Mouse (Mus musculus): ENCODE measurements at regions not wholly inside any gene's neighbourhood (a gene's known extent, or its start where the extent isn't known, plus 50 kb on each side); places are given as distances from the start of the nearest gene placed in this dataset.

DNA sequence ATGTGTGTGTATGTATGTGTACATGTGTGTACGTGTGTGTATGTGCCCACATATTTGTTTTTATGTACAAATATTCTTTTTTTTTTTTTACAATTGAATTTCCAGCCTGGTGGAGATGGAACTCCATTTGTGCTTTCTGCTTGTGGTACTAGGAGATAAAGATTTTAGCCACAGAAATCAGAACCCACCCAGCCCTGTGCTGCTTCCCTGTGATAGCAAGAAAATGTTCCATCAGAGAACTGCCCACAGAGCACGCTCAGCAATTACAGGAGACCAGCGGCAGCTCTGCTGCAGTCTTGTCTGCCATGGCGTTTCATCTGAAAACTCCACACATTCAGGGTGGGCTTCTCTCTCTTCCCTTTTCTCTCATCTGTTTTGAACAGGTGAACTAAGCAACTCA lies 118.7 kb upstream of the L3mbtl4 start:
- Histone ChIP-seq H3K4me3 (ENCODE audit: insufficient read depth, low read length) (no peak overlapping the region), H3K27ac (ENCODE audit: insufficient read depth, low read length) (no peak overlapping the region)
- TF ChIP-seq POLR2A (IDR thresholded peaks at IDR 0.05; ENCODE audit: extremely low read depth, insufficient read depth, low read length) (no peak), CTCF (IDR thresholded peaks at IDR 0.05; ENCODE audit: extremely low read depth, insufficient read depth, low read length) (no peak)

GRCm38 (mm10) chr17:68158172-68158651 lies 115.4 kb upstream of the L3mbtl4 start:
- no peak overlapping the region for H3K27ac ChIP-seq (ENCODE audit: insufficient read depth, low read length)
- 0 out of 2 replicates have a peak, but pooled peaks cover 2% of the 10 kb centered on the region for H3K4me1 ChIP-seq (ENCODE audit: control insufficient read depth, insufficient read depth, low read length)
- TF ChIP-seq POLR2A (IDR thresholded peaks at IDR 0.05; ENCODE audit: extremely low read depth, insufficient read depth, low read length): no peak
- no peak for TF ChIP-seq CTCF (IDR thresholded peaks at IDR 0.05; ENCODE audit: extremely low read depth, insufficient read depth, low read length)
- no peak overlapping the region for H3K4me3 ChIP-seq (ENCODE audit: insufficient read depth, low read length)

More for the DNA sequence above, 118.7 kb upstream of the L3mbtl4 start:
- H3K4me1 ChIP-seq (ENCODE audit: control insufficient read depth, insufficient read depth, low read length): 0 out of 2 replicates have a peak, but pooled peaks cover 2% of the 10 kb centered on the region

DNA sequence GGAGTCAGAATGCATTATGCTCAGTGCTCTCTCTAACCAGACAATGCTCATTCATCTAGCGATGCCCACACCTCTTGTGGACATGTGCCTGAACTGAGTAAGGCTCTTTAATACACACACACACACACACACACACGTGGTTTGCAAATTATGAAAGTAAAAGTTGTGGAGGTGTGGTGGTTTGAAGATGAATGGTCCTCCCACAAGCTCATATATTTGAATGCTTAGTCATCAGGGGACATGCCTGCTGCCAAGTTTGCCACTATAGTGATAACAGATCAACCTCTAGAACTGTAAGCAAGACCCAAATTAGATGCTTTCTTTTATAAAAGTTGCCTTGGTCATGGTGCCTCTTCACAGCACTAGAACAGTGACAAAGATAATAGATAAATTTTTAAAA lies 112.5 kb upstream of the L3mbtl4 start:
- Histone ChIP-seq H3K27ac (ENCODE audit: insufficient read depth, low read length) (no peak overlapping the region), H3K4me3 (ENCODE audit: insufficient read depth, low read length) (no peak overlapping the region), H3K4me1 (ENCODE audit: control insufficient read depth, insufficient read depth, low read length) (0 out of 2 replicates have a peak, but pooled peaks cover 2% of the 10 kb centered on the region)
- no peak for TF ChIP-seq CTCF (IDR thresholded peaks at IDR 0.05; ENCODE audit: extremely low read depth, insufficient read depth, low read length)
- no peak for TF ChIP-seq POLR2A (IDR thresholded peaks at IDR 0.05; ENCODE audit: extremely low read depth, insufficient read depth, low read length)

- no peak overlapping the region for H3K4me3 ChIP-seq (ENCODE audit: insufficient read depth, low read length)
- H3K27ac ChIP-seq (ENCODE audit: insufficient read depth, low read length): no peak overlapping the region
- H3K4me1 ChIP-seq (ENCODE audit: control insufficient read depth, insufficient read depth, low read length): no peaks in the 10 kb centered on the region
- TF ChIP-seq CTCF (IDR thresholded peaks at IDR 0.05; ENCODE audit: extremely low read depth, insufficient read depth, low read length): no peak
- TF ChIP-seq POLR2A (IDR thresholded peaks at IDR 0.05; ENCODE audit: extremely low read depth, insufficient read depth, low read length): no peak
Observed at GRCm38 (mm10) chr17:68163545-68163944, 110.1 kb upstream of the L3mbtl4 start.

DNA sequence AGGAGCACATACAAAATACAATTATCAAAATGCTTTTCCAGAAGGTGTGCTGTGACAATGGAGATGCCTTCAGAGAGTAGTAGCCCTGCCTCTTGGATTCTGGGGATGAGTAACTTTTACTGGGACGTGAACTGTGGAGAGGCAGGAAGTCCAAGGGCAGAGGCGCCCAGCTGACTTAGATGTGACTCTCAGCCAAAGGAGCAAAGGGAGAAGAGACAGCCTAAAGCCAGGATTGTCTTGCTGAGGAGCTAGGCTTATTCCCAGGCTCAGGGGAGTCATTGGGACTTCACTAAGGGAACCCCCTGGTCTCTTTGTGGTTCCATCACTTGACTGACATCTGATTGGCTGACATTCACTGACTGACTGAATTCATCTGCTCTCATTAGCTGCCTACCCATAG lies 108.9 kb upstream of the L3mbtl4 start:
- no peaks in the 10 kb centered on the region for H3K4me1 ChIP-seq (ENCODE audit: control insufficient read depth, insufficient read depth, low read length)
- H3K27ac ChIP-seq (ENCODE audit: insufficient read depth, low read length): no peak overlapping the region
- TF ChIP-seq CTCF (IDR thresholded peaks at IDR 0.05; ENCODE audit: extremely low read depth, insufficient read depth, low read length) (no peak), POLR2A (IDR thresholded peaks at IDR 0.05; ENCODE audit: extremely low read depth, insufficient read depth, low read length) (no peak)
- no peak overlapping the region for H3K4me3 ChIP-seq (ENCODE audit: insufficient read depth, low read length)

GRCm38 (mm10) chr17:68165171-68165825 lies 108.3 kb upstream of the L3mbtl4 start:
- no peak overlapping the region for H3K27ac ChIP-seq (ENCODE audit: insufficient read depth, low read length)
- H3K4me3 ChIP-seq (ENCODE audit: insufficient read depth, low read length): no peak overlapping the region

GRCm38 (mm10) chr17:68166397-68166796 lies 107.2 kb upstream of the L3mbtl4 start:
- Histone ChIP-seq H3K27ac (ENCODE audit: insufficient read depth, low read length) (no peak overlapping the region), H3K4me3 (ENCODE audit: insufficient read depth, low read length) (no peak overlapping the region), H3K4me1 (ENCODE audit: control insufficient read depth, insufficient read depth, low read length) (no peaks in the 10 kb centered on the region)
- TF ChIP-seq POLR2A (IDR thresholded peaks at IDR 0.05; ENCODE audit: extremely low read depth, insufficient read depth, low read length) (no peak), CTCF (IDR thresholded peaks at IDR 0.05; ENCODE audit: extremely low read depth, insufficient read depth, low read length) (peak; percentile 23; the same call in 1 of the 2 replicates)

More at GRCm38 (mm10) chr17:68165171-68165825, 108.3 kb upstream of the L3mbtl4 start:
- TF ChIP-seq POLR2A (IDR thresholded peaks at IDR 0.05; ENCODE audit: extremely low read depth, insufficient read depth, low read length) (no peak), CTCF (IDR thresholded peaks at IDR 0.05; ENCODE audit: extremely low read depth, insufficient read depth, low read length) (no peak)
- no peaks in the 10 kb centered on the region for H3K4me1 ChIP-seq (ENCODE audit: control insufficient read depth, insufficient read depth, low read length)

DNA sequence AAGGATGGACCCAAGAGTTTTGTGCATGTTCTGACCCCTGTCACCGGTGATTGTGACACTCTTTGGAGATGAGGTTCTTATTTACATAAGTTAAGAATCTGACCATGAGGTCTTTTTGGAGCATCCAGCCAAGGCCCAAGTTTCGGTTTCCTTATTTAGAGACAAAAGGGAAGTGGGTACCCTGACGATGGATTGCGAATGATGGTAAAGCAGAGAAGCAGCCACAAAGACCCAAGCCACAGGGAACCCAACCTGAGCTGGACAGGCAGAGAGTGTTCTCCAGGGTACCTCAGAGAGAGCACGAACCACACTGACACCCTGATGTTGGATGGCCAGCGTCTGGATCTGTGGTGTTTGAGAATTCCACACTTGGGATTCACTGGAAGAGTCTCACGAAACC lies 100.8 kb upstream of the L3mbtl4 start:
- TF ChIP-seq CTCF (IDR thresholded peaks at IDR 0.05; ENCODE audit: extremely low read depth, insufficient read depth, low read length) (no peak), POLR2A (IDR thresholded peaks at IDR 0.05; ENCODE audit: extremely low read depth, insufficient read depth, low read length) (no peak)
- Histone ChIP-seq H3K4me3 (ENCODE audit: insufficient read depth, low read length) (no peak overlapping the region), H3K27ac (ENCODE audit: insufficient read depth, low read length) (no peak overlapping the region), H3K4me1 (ENCODE audit: control insufficient read depth, insufficient read depth, low read length) (no peaks in the 10 kb centered on the region)

GRCm38 (mm10) chr17:68176611-68177165 lies 96.9 kb upstream of the L3mbtl4 start:
- H3K4me1 ChIP-seq (ENCODE audit: control insufficient read depth, insufficient read depth, low read length): no peaks in the 10 kb centered on the region
- H3K27ac ChIP-seq (ENCODE audit: insufficient read depth, low read length): no peak overlapping the region
- no peak overlapping the region for H3K4me3 ChIP-seq (ENCODE audit: insufficient read depth, low read length)
- TF ChIP-seq CTCF (IDR thresholded peaks at IDR 0.05; ENCODE audit: extremely low read depth, insufficient read depth, low read length) (peak; percentile 73; the same call in 1 of the 2 replicates), POLR2A (IDR thresholded peaks at IDR 0.05; ENCODE audit: extremely low read depth, insufficient read depth, low read length) (no peak)

DNA sequence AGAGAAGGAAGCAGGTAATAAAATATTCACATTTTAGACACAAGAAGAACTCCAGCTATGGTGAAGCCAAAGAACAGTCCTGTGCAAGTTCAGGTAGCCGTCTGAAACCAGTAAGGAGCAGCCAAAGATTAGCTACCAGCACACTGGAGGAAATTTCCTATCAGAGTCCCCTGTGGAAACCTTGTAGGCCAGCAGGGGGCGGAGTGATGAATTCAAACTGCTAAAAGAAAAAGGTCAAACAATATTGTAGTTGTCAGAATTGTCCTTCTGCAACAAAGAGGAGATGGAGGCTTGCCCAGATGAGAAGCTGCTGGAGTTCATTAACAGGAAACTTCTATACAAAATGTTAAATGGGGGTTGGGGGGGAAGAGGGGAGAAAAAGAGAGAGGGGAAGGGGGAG lies 95.8 kb upstream of the L3mbtl4 start:
- no peaks in the 10 kb centered on the region for H3K4me1 ChIP-seq (ENCODE audit: control insufficient read depth, insufficient read depth, low read length)
- TF ChIP-seq CTCF (IDR thresholded peaks at IDR 0.05; ENCODE audit: extremely low read depth, insufficient read depth, low read length) (peak; percentile 39; the same call in 1 of the 2 replicates), POLR2A (IDR thresholded peaks at IDR 0.05; ENCODE audit: extremely low read depth, insufficient read depth, low read length) (no peak)
- H3K4me3 ChIP-seq (ENCODE audit: insufficient read depth, low read length): no peak overlapping the region
- H3K27ac ChIP-seq (ENCODE audit: insufficient read depth, low read length): no peak overlapping the region

Data from cortical plate, adult 2 months (tissue).